Mouse (Mus musculus): ENCODE measurements around the gene Gdpd1.
"Not testable (repeated sequence)": the region's sequence is repeated elsewhere in the genome, so short reads cannot be mapped to it uniquely, and the experiment has no call there.

The Gdpd1 gene

DNA sequence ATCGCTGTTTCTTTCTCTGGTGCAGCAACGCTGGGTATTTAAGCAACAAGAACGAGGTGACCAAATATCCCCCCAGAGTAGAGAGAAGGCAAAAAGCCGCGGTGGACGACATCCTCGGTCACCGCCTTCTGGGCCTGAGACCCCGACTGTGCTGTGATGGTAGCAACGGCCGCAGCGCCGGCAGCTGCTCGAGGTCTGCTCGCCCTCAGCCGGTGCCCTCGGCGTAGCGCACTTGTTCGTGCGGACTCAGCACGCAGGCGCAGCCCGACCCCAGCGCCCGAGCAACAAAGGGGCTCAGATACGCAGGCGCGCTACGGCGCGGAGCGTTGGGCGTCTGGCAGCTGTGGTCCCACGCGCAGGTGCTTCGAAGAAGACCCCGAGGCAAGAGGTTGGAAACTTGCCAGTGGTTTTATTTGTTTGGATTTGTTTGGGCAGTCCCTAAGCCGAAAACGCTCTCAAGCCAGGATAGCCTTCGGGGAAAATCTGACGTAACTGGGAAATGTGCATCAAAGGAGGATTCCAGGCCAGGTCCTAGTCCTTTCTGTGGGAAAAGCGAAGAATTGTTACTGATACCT is at the start of gene Gdpd1:
Gene Gdpd1 (minus strand): TSS at position 197 of the 575 bp plus-strand sequence.
- in situ Hi-C loops (cut with MboI; ENCODE audit: unreplicated experiment in 2 of 2), result no loop called here

DNA sequence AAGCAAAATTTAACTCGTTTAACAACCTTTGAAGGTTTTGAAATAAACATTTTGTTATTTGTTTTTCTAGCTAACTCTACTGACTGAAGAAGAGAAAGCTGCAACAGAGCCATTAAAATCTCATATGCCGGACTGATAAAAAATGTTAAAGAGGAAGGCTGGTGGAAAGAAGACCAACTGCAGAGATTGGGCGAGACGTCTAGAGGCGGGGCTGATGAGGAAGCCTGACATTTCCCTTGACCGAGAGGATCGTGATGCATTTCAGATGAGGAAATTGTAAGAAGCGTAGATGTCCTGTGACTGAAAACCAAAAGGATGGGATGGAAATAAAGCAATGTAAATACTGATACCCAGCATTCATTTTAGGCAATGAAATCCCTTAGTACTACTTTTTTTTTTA is 48.0 kb upstream of the Gdpd1 start:
- in situ Hi-C loops (cut with MboI; ENCODE audit: unreplicated experiment in 2 of 2), result no loop called here

DNA sequence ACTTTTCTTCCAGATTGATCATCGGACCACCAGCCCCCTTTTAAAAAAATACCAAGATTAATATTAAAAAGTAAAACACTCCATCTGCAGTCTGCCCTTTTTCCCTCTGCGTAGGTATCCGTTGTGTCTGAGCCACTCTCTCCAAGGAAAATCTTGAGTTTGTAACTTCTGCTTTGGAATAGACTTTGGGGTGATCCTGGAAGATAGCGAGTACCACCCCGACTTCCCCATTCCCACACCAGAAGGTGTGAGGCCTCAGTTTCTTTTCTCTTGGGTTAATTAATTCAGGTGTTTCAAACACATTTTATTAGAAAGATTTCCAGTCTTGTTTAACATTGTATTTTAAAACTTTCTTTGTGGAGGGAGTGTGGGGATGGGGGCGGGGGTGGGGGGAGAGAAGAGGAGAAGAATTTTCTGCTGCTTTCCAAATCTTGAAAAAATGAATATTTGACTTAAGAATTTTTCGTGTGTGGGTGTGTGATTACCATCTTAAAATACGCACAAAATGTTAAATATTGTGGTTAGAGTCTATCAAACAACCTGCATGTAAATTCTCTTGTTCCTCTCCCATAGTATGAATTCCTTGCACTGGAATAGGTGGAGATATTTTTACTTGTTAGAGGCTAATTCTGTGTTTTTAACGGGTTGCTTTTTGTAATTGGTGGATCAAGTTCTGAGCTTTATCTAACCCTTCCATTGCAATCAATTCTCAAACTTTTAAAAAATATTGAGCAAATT is 36.5 kb upstream of the Gdpd1 start:
- in situ Hi-C loops (cut with MboI; ENCODE audit: unreplicated experiment in 2 of 2), result no loop called here

DNA sequence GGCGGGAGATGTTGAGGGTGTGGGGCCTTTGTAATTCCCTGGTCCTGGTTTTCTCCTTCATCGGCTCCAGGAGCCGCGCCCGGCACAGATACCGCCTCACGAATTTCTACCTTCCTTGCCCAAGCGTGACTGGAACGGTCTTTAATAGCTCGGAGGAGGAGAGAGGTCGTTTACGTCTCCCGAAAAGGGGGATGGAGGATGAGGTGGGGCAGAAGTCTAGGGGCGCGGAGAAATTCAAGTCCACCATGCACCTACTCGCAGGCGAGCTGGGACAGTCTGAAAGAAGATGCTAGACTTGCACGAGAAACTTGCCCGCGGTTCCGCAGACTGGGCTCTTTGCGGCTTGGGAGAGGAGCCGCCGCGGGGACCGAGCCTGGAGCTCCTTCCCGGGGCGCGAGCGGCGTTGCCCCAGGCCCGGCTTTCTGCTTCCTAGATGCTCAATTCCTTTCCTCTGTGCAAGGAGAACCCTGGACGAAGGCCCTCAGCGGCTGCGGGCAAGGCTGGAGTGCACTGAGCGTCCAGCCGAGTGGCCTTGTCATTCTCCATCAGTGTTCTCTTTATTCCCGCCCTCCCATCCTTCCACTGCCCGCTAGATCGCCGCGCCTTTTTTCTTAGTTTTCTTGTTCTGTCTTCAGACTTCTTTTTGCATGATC is 35.8 kb upstream of the Gdpd1 start:
- in situ Hi-C loops (cut with MboI; ENCODE audit: unreplicated experiment in 2 of 2), result no loop called here

DNA sequence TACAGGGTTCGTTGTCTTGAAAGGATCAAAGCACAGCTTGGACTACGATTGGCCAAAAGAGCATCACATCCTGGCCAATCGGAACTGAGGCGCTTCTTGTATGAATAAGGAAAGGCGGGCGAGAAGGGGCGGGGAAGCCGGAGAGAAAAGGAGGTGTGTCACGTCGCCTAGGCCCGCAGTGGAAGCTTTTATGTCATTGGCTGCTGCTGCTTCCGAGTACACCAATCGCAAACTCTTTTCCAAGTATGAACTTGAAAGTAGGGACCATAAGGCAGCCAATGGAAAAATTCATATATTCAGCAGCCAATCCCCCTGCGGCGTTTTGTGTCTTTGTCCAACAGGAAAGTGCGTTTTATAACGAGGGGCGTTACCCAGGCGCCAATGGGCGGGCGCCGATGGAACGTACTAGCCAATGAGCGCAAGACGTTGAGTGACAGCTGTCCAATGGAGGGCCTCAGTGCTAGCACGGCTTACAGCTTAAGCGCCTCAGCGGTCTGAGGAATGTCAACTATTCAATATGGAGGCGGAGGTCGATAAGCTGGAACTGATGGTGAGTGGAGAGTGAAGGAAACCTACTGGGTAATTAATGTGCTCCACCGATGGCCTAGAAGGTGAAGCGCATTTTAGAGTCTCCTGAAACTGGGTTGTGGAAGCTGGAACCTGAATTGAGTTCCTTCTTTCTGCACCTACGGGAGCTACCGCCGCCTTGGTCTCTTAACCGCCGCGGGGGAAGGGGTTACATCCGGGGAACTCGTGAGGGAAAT is 35.1 kb upstream of the Gdpd1 start, which contains the start of gene Ska2:
Gene Ska2 (plus strand): TSS at position 480 of the 764 bp plus-strand sequence.
- in situ Hi-C loops (cut with MboI; ENCODE audit: unreplicated experiment in 2 of 2), result no loop called here

DNA sequence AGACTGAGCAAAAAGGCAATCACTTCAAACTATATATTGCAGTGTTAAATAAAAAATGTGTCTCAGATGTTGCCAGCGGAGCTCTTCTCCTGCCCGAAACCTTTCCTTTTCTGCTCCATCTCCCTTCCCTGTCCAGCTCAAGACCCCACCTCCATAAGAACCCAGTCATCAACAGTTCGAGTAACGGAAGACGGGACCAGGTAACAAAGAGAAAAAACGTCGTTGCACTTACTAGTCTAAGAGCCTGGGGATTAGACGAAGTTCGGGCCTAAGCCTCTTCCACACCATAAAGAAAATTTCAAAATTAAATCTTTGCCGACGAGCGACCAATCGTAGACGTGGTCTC is 34.5 kb upstream of the Gdpd1 start, which contains the start of gene Prr11:
Gene Prr11 (minus strand): TSS at position 300 of the 346 bp plus-strand sequence.
- in situ Hi-C loops (cut with MboI; ENCODE audit: unreplicated experiment in 2 of 2), result no loop called here

DNA sequence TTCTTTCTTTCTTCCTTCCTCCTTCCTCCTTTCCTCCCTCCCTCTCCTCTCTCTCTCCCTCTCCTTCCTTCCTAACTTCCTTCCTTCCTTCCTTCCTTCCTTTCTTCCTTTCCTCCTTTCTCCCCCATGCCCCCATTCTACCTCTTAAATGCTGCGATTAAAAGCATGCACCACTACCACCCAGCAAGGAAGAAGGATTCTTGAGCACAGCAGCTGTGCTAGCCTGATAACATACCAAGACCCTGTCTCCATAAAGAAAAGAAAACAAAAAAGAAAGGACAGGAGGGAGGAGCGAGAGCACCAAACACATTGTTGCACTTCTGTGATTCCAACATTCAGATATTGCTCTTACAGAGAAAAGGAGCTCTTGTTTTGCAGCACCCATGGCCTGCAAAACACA is 13.3 kb upstream of the Gdpd1 start:
- in situ Hi-C loops (cut with MboI; ENCODE audit: unreplicated experiment in 2 of 2), result no loop called here

DNA sequence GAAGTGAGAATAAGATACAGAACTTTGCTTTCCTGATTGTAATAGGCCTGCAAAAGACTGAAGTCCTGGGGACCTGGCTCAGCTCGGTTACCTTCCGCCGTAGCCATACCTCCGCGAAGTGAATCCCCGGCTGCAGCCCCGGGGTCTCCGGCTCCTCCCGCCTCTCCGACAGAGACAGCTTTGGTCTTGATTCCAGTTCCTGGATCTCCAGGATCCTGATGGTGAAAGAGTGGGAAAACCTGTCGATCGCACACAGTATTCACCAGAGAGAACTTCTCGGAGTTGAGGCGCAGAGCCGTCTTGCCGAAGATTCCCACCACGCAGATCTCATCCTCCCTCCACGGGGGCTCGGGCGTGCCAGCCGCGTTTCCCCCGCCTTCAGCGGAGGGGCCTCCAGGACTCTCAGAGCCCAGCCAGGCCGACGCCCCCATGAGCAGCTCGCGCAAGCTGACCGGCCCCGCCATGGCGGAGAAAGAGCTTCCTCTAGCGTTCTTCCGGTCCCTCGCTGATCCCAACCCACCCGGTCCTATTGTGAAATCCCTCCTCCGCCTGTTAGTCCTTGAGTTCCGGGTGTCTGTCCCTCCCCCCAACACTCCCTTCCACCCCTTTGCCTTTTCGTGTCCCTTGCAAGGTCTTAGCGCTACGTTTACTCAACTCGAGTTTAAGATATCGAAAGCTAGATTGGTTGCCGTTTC is 12.6 kb upstream of the Gdpd1 start, which contains the start of gene Smg8:
Gene Smg8 (minus strand): TSS at position 485 of the 695 bp plus-strand sequence.
- in situ Hi-C loops (cut with MboI; ENCODE audit: unreplicated experiment in 2 of 2), result no loop called here

DNA sequence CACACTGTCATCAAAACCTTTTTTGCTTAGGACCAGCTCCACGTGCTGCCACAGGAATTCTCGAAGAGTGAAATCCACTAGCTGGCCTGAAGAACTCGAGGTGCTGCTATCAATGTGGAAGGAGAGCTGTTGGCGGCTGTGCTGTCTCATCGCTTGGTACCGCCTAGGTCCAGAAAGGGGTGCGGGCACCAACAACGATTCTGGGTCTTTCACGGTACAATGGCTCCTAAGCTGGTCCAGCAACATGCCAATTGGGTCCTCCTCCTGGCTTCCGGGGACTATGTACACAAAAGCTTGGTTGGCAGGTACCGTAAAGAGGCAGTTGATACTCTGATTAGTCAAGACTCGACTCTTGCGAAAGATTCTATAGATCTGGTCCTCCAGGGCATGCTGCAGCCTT is 11.6 kb upstream of the Gdpd1 start:
- in situ Hi-C loops (cut with MboI; ENCODE audit: unreplicated experiment in 2 of 2), result no loop called here

DNA sequence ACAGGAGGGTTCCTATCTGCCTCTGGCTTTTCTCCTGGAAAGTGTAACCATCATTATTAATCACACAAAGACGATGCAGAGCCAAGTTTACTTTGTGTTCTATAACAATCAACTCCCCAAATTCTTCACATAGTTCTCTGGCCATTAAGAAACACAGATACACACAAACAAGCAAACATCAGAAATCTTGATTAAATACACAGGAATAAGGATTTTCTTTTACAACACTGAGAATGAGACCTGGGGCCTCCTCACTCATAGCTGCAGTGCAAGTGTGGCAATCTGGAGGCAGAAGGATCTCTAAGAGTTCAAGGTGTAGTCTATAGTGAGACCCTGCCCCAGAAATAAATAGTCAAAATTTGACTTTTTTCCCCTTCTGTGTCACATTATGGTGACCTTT is 9.8 kb upstream of the Gdpd1 start:
- in situ Hi-C loops (cut with MboI; ENCODE audit: unreplicated experiment in 2 of 2), result no loop called here

DNA sequence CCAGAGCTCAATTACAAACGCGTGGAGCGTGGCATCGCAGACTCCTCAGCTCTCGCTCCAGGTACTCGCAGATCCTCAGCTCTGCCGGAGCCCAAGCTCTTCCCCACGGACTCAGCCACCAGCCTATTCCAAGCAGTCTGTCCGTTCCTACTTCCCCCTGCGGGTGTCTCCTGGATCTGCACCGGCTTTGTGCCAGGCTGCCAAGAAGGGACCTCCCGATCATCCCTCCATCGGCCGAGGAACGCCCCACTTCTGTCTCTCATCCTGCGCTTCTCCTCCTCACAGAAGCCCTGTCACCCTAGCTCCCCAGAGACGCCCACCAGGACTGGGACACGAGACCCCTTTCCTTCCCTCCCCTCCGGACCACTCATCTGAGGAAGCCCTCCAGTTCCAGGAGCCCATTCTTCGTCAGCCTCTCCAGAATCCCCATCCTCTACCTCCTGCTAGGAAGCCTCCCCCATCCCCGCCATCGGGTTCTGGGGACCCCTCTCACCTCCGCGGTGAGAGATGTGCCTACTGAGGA is 458 bp downstream of the Gdpd1 start:
- in situ Hi-C loops (cut with MboI; ENCODE audit: unreplicated experiment in 2 of 2), result no loop called here

DNA sequence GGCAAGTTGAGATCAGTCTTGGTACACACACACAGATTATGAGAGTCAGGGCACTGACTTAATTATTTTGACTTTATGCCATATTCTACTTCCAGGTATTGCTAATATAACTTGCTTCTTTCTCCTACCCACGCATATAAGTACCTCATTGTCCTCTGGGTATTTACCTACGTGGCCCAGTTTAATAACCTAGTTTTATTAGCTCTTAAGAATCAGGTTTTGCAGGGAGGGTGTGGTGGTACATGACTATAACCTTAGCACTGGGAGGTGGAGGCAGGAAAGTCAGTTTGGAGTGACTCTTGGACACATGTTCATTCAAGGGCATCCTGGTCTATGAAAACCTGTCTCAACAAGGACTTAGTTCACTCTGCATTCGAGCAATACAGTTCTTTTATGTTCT is 11.8 kb downstream of the Gdpd1 start:
- in situ Hi-C loops (cut with MboI; ENCODE audit: unreplicated experiment in 2 of 2), result no loop called here

DNA sequence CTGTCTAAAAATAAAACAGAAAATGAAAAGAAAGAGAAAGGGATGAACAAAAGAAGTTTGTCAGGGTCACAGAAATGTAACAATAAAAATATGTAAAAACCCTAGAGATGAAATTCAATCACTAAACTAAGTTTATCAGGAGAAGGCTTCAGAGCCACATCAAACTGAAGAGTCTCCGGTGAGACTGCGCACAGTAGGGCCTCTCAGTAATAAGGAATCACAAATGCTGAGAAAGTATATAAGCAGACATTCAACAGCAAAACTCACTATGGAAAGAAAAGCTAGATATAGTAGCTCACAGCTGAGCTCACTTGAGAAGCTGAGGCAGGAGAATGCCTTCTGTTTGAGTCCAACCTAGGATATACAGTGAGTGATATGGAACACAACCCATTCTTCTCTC is 13.5 kb downstream of the Gdpd1 start:
- in situ Hi-C loops (cut with MboI; ENCODE audit: unreplicated experiment in 2 of 2), result no loop called here

DNA sequence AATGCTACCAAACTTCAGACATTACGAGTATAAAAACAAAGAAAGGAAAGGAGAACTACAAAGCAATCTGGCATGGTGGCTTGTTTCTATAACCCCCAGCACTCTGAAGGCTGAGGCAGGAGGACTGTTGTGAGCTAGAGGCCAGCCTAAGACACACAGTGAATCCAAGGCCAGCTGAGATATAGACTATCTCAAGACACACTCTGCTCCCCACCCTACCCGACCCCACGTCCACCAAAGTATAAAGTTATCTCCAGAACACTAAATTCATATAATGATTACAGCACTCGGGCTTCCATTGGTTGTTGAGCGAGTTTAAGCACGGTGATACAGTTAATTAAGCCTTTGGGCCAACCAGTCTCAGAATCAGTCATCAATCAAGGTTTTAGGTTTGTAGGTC is 17.6 kb downstream of the Gdpd1 start:
- in situ Hi-C loops (cut with MboI; ENCODE audit: unreplicated experiment in 2 of 2), result no loop called here

DNA sequence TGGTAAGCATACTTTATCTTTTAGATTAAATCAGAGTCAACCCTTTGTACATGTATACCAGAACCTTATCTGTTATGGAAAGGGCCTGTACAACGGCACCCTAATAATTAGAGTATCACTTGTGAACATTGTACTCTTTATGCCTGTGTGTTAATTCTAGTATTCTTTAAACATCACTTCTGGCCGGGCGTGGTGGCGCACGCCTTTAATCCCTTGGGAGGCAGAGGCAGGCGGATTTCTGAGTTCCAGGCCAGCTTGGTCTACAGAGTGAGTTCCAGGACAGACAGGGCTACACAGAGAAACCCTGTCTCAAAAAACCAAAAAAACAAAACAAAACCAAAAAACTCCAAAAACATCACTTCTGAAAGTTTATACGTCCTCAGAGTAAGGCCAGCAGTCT is 25.0 kb downstream of the Gdpd1 start:
- in situ Hi-C loops (cut with MboI; ENCODE audit: unreplicated experiment in 2 of 2), result not testable (repeated sequence)

DNA sequence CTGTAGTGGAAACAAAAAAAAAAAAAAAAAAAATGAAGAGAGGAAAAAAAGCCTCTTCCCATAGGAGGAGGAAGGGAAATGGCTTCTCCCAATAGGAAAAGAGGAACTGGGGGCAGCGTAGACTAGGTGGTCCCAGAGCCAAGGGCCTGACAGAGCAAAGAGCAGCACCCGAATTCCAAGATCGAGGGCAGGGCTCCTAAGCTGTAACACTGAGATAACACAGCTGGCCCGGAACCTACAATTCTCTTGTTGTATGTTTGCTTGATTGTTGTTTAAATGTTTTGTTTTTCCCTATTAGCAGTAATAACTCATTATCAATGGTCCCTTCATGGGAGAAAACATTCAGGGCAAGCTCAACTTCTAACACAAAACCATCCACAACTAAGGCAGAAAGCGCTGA is 26.9 kb downstream of the Gdpd1 start:
- in situ Hi-C loops (cut with MboI; ENCODE audit: unreplicated experiment in 2 of 2), result no loop called here

DNA sequence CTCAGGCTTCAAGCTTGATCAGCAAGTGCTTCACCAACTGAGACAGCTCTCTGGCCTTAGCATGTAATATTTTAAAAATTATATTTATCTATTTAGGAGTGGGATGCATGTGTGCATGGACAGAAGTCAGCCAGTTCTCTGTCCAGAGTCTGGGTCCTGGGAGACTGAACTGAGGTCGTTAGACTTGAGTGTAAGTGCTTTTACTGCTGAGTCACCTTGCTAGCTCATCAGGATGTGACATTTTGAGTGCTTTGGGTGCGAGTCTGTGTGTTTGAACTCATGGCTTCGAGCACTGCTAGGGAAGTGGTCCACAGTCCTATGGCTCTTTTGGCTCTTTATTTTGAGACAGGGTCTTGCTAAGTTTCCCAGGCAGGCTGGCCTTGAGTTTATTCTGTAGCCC is 30.8 kb downstream of the Gdpd1 start:
- in situ Hi-C loops (cut with MboI; ENCODE audit: unreplicated experiment in 2 of 2), result no loop called here

DNA sequence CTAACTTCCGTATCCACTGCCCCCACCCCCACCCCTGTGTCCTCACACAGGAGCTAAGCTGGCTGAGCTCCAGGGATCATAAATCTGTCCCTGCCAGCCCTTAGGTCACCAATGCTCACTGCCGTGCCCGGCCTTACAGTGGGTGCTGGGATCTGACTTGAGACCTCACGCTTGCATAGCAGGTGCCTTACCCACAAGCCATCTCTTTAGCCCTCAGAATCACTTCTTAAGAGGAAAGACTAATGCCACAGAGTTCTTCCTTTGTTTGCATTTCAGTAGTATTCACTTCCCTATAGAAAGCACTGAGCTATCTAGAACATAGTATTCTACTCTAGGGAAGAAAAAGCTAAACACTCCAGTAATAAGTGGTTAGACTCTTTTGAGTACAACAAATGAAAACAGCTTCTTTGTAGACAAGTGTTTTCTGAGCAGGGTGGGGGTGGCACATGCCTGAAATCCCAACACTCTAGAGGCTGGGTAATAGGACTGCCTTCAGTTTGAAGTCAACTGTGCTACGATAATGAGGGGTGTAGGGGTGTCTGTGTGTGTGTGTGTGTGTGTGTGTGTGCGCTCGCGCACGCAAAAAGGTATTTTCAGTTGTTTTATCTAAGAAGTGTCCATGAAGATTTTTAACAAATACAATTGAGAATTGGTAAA is 34.4 kb downstream of the Gdpd1 start:
- in situ Hi-C loops (cut with MboI; ENCODE audit: unreplicated experiment in 2 of 2), result no loop called here

DNA sequence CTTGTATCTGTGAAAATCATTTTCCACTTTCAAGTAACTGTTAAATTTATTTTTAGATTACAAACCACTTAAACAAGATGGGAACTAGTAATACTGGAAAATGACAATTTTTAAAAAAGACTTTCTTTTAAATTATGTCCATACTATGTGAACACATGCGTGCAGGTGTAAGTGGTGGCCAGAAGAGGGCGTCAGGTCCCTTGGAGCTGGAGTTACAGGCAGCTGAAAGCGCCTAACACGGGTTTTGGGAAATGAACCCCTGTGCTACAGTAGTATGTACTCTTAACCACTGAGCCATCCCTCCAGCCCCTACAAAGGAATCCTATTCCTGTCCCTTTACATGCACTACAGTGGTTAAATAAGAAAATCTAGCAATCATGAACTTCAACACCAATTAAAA is 37.7 kb downstream of the Gdpd1 start:
- in situ Hi-C loops (cut with MboI; ENCODE audit: unreplicated experiment in 2 of 2), result no loop called here

DNA sequence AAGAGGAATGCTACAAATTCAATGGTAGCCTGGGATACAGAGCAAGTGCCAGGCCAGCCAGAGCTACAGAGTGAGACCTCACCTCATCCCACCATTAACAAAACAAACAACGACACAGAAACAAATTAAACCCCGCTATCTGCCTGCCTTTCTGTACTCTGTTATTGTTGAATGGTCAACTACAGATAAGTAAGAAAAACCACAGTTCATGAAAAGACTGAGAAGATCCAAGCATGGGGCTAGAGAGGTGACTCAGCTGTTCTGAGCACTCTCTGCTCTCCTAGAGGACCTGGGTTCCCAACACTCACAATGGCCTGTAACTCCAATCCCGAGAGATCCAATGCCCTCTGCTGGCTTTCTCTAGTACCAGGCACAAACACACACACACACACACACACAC is 45.6 kb downstream of the Gdpd1 start:
- in situ Hi-C loops (cut with MboI; ENCODE audit: unreplicated experiment in 2 of 2), result no loop called here
